Mouse (Mus musculus): Measurements from ENCODE around the gene Cfap61.

Cfap61 gene

DNA sequence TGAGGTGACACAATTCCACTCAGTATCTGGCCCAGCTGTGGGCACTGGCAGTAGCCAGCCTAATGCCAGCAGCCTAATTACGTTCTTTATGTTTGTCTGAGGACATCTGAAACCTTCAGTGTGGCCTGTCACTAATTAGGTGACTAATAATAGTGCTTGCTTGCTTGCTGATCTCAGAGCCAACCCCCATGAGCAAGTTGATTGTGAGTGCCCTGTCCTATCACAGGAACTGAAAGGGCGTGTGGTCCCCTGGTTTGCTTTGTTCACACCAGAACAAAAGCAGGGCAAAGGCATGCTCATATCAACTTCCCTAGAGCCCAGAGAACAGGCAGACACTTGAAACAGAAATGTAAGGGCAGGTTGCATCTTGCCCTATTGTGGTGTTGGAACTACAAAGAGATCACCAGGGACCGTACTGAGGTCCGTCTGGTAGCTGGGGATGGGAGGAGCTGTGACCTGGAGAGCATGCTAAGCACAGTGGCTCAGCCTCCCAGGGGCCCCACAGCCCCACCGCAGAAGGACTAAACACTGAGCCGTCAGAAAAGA is 148.8 kb downstream of the Cfap61 start:
- DNase-seq (ENCODE audit: low spot score in 2 of 2): no peak

GRCm38 (mm10) chr2:146087411-146087810 is 152.8 kb downstream of the Cfap61 start:
- no peak for DNase-seq (ENCODE audit: low spot score in 2 of 2)

GRCm38 (mm10) chr2:146089157-146089692 is 154.6 kb downstream of the Cfap61 start:
- DNase-seq (ENCODE audit: low spot score in 2 of 2): no peak

DNA sequence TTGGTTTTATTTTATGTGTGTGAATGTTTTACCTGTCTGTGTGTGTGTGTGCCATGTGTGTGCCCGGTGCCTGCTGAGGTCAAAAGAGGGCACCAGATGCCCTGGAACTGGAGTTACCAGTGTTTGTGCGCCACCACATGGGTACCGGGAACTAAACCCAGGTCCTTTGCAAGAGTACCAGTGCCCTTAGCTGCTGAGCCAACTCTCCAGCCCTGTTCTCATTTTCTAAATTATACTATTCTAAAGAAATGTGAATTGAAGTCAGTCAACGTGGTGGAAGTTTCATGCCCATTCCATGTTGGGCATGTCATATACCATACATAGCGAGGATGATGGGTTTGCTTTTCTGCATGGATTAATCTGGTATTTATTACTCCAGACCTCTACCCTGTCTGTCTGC is 162.9 kb downstream of the Cfap61 start:
- DNase-seq (ENCODE audit: low spot score in 2 of 2): no peak

- DNase-seq (ENCODE audit: low spot score in 2 of 2): no peak
These were observed 164.5 kb downstream of the Cfap61 start for GRCm38 (mm10) chr2:146098853-146099717.

- DNase-seq (ENCODE audit: low spot score in 2 of 2): no peak
These were observed 165.3 kb downstream of the Cfap61 start for GRCm38 (mm10) chr2:146099838-146100237.

- DNase-seq (ENCODE audit: low spot score in 2 of 2): no peak
These were observed 166.0 kb downstream of the Cfap61 start for GRCm38 (mm10) chr2:146100489-146101060.

- DNase-seq (ENCODE audit: low spot score in 2 of 2): no peak
These were observed 168.0 kb downstream of the Cfap61 start for GRCm38 (mm10) chr2:146102600-146102999.

DNA sequence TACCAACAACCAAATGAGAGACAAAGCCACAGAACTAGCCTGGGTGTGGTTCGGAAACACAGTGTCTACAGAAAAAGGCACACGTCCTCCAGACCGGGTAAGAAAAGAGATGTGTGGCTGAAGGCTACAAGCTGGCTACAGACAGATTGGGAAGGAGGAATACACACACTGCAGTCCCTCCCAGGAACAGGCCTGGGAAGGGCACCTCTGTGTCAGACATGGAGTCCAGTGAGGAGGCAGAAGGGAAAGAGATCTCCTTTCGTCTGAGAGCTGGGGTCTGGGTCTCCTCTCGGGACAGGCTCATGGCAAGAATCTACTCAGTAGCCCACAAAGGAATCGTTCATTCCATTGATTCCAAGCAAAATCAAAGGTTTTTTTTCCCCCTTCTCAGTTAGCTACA is 170.8 kb downstream of the Cfap61 start:
- no peak for DNase-seq (ENCODE audit: low spot score in 2 of 2)

DNA sequence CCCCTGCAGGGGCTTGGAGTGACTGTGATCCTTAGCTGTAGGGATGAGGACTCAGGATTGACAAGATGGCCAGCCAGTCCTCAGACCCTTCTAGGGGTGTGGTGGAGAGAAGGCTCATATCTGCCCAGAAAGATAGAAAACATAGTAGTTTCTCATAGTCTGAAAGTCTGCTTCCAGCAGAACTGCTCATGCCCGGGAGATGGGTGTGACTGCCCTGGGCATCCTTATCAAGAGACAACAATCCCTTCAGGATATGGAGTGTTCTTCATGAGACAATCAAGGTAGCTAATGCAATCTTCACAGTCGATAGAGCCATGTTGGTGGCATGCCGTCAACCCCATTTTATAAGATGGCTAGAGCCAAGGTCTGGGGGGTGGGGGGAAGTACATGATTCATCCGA is 173.4 kb downstream of the Cfap61 start:
- DNase-seq (ENCODE audit: low spot score in 2 of 2): no peak

DNA sequence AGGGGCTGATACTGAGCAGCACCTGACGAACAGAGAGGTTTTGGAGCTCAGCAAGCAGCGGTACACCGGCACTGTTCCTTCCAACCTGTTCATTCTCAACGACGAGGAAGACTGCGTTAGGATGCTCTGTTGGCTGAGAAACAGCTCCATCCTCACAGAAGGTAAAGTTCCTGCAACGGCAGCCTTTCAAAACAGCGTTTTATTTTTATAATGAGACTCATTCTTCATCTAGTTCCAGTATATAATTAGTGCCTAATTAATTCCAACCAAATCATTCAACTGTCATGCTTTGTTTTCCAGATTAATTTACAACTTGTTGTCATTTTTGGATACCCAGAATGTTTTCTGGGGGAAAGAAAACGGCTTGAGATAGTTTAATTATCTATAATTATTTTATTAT is 175.3 kb downstream of the Cfap61 start:
- no peak for DNase-seq (ENCODE audit: low spot score in 2 of 2)

GRCm38 (mm10) chr2:146116282-146116681 is 181.7 kb downstream of the Cfap61 start:
- no peak for DNase-seq (ENCODE audit: low spot score in 2 of 2)

- DNase-seq (ENCODE audit: low spot score in 2 of 2): no peak
These were observed 182.1 kb downstream of the Cfap61 start for GRCm38 (mm10) chr2:146116726-146117125.

- no peak for DNase-seq (ENCODE audit: low spot score in 2 of 2)
These were observed 182.8 kb downstream of the Cfap61 start for GRCm38 (mm10) chr2:146117191-146117914.

- DNase-seq (ENCODE audit: low spot score in 2 of 2): no peak
These were observed 183.4 kb downstream of the Cfap61 start for GRCm38 (mm10) chr2:146117915-146118403.

DNA sequence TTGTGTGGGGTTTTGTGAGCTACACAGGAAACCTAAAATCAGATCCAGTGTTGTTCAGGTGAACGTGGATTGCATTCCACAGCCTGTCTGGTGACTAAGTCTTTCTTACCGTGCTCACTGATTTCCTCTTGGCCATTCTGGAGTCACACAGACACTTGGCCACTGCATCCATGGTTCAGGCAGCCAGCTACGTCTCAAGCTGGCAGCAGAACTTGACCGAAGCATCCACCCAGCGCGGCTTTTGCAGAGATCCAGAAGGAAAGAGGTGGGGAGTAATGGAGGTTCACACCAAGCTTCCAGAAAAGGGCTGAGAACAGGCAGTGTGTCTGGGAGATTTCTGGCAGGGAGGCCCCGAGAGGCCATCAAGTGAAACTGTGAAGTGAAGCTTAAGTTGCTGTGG is 187.0 kb downstream of the Cfap61 start:
- no peak for DNase-seq (ENCODE audit: low spot score in 2 of 2)

- DNase-seq (ENCODE audit: low spot score in 2 of 2): no peak
These were observed 190.5 kb downstream of the Cfap61 start for GRCm38 (mm10) chr2:146125129-146125528.

GRCm38 (mm10) chr2:146128622-146129021 is 194.0 kb downstream of the Cfap61 start:
- DNase-seq (ENCODE audit: low spot score in 2 of 2): no peak

DNA sequence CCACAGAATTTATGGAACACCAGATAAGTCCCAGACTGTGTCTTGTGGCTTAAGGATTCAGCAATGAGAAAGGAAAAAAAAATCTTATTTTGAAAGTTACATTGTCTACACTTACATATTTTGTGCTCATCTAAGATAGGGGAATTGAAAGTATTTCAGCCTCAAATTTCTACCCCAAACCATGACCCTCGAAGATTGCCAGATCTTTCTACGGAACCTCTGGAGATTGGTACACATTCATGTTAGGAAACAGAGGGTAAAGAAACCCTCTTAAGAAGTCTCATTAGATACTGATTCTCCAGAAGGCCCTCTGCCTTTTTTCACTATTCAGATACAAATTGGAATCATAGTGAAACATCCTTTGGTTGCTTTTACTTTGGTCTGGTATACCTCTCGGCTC is 195.9 kb downstream of the Cfap61 start:
- no peak for DNase-seq (ENCODE audit: low spot score in 2 of 2)

GRCm38 (mm10) chr2:146134275-146134674 is 199.7 kb downstream of the Cfap61 start:
- no peak for DNase-seq (ENCODE audit: low spot score in 2 of 2)

GRCm38 (mm10) chr2:146140711-146141110 is 206.1 kb downstream of the Cfap61 start:
- no peak for DNase-seq (ENCODE audit: low spot score in 2 of 2)

DNA sequence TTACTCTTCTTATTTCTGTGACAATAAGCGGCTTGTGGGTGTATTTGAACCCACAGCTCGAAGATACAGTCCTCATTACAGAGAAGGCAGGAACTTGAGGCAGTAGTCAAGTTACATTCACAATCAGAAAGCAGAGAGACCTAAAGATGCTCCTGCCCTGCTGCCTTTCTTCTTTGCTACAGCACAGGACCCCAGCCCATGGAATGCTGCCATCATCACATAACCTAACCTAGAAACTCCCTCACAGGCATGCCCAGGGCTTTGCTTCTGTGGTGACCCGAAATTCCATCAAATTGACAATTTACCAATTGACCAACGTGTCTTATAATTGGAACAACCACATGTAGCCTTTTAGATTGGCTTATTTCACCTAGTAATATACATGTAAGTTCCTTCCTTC is 212.7 kb downstream of the Cfap61 start:
- no peak for DNase-seq (ENCODE audit: low spot score in 2 of 2)
